Mouse (Mus musculus) heart, adult 2 months (tissue): Measurements from ENCODE around the gene Vmn1r101. TPM values are rescaled to one million over a fixed set of nuclear protein-coding genes. Genes with fewer than 3 reads are reported as not detected.
"Not testable (repeated sequence)": the region's sequence is repeated elsewhere in the genome, so short reads cannot be mapped to it uniquely, and the experiment has no call there.

Experiments used
- DNase-seq, 2 experiments: peaks; one replicate each; pipeline ENCODE4 v3.0.0; 2021
- H3K27ac ChIP-seq: fragments of 200-600 bp; 2 replicates; pipeline ENCODE4 v1.8.1; 2022
- H3K27me3 ChIP-seq: fragments of 200-500 bp; 2 replicates; pipeline ENCODE4 v1.6.1; 2012; ENCODE audit warnings: mild to moderate bottlenecking, low read length, inconsistent platforms, mixed read lengths; ENCODE audit not compliant: control insufficient read depth, insufficient read depth
- H3K36me3 ChIP-seq: fragments of 200-500 bp; 2 replicates; pipeline ENCODE4 v1.6.1; 2012; ENCODE audit warnings: low read length, inconsistent platforms; ENCODE audit not compliant: control insufficient read depth, insufficient read depth
- H3K4me1 ChIP-seq: fragments of 200-500 bp; 2 replicates; pipeline ENCODE4 v1.6.1; 2011; ENCODE audit warnings: low read length; ENCODE audit not compliant: control insufficient read depth, insufficient read depth
- H3K4me3 ChIP-seq: fragments of 200-600 bp; 2 replicates; pipeline ENCODE4 v1.8.1; 2022
- H3K79me2 ChIP-seq: fragments of 200-500 bp; replicated peaks from 2 replicates; pipeline ENCODE4 v1.6.1; 2012; ENCODE audit warnings: mild to moderate bottlenecking, inconsistent platforms, low read length, moderate library complexity, mixed read lengths; ENCODE audit not compliant: control insufficient read depth, insufficient read depth
- H3K9ac ChIP-seq: fragments of 200-500 bp; 2 replicates; pipeline ENCODE4 v1.6.1; 2012; ENCODE audit warnings: low read depth, mild to moderate bottlenecking, control low read depth, inconsistent platforms, low read length, mixed read lengths
- WGBS: fragments of 180-500 bp; shearing (Covaris S2); methylation state at CpG from one replicate; pipeline ENCODE4 v1.1.7; 2018; 5-methylcytosine and 5-hydroxymethylcytosine counted together
- intact Hi-C: fragments of 180-260 bp; cut with DNase I; formaldehyde crosslinking; loops from one replicate; pipeline ENCODE4 v1.15.1; 2025
- long read RNA-seq: library from polyadenylated mRNA; stranded (forward); transcript quantifications from one replicate; pipeline ENCODE4 v2.0.0, GENCODE M21; 2021
- polyA plus RNA-seq: library from polyadenylated mRNA; depleted of rRNA; stranded (reverse); fragments of >200 nt; gene quantifications from 2 replicates; pipeline ENCODE4 v1.2.3, GENCODE M21; 2012; rRNA removed
- total RNA-seq, 2 experiments: library from RNA; stranded (reverse); gene quantifications; 2 replicates each; pipeline ENCODE4 v1.2.3; 2021

Vmn1r101 gene
- not detected for total RNA-seq
- polyA plus RNA-seq: not detected in 2 replicates
- long read RNA-seq: 0 reads

DNA sequence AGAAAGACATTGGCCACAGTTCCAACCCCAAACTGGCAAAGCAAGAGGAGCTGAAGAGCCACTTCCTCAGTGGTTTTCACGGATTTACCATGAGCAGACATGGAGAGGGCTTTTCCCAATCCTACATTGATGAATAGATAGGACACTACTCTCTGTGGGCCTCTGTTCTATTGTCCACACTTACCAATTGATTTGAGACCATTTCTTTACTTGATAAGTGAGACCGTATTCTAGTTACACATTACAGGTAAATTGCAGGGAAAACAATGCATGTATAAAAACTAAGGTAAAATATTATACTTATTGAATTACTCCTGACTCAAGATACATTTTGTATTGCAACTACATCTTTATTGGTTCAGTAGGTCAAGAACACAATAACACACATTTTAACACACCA lies at the start of gene Vmn1r101:
Gene Vmn1r101 (minus strand): TSS at position 101 of the 400 bp plus-strand sequence.
- H3K9ac ChIP-seq, H3K79me2 ChIP-seq, H3K36me3 ChIP-seq, H3K4me1 ChIP-seq, DNase-seq, H3K4me3 ChIP-seq, H3K27me3 ChIP-seq, H3K27ac ChIP-seq, intact Hi-C loops: not testable (repeated sequence)
- WGBS: no CpG with 5 or more reads among the region's 2 CpGs

DNA sequence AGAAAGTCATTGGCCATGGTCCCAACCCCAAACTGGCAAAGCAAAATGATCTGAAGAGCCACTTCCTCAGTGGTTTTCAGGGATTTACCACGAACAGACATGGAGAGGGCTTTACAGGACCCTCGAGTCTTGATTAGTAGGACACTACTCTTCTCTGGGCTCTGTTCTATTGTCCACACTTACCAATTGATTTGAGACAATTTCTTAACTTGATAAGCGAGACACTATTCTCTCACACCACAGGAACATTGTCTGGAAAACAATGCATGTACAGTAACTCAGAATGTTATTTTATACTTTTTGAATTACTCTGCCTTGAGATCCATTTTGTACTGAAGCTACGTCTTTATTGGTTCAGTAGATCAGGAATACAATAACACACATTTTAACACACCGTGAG lies 32.4 kb upstream of the Vmn1r101 start, which contains the start of gene Gm10670:
Gene Gm10670 (minus strand): TSS at position 101 of the 400 bp plus-strand sequence.
- DNase-seq, intact Hi-C loops, H3K27me3 ChIP-seq, H3K4me1 ChIP-seq, H3K36me3 ChIP-seq, H3K9ac ChIP-seq, H3K79me2 ChIP-seq, H3K4me3 ChIP-seq, H3K27ac ChIP-seq: not testable (repeated sequence)
- no CpG with 5 or more reads among the region's 5 CpGs for WGBS

DNA sequence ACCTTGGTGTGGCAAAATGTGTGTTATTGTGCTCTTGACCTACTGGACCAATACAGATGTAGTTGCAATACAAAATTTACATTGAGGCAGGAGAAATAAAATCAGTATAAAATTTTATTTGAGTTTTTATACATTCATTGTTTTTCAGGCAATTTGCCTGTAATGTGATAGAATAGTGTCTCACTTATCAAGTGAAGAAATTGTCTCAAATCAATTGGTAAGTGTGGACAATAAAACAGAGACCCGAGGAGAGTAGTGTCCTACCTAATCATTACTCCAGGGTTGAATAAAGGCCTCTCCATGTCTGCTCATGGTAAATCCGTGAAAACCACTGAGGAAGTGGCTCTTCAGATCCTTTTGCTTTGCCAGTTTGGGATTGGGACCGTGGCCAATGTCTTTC lies 24.8 kb downstream of the Vmn1r101 start, which contains the start of gene Vmn1r100:
Gene Vmn1r100 (plus strand): TSS at position 301 of the 400 bp plus-strand sequence.
- H3K27ac ChIP-seq, H3K79me2 ChIP-seq, H3K27me3 ChIP-seq, H3K4me3 ChIP-seq, H3K9ac ChIP-seq, H3K4me1 ChIP-seq, H3K36me3 ChIP-seq, intact Hi-C loops, DNase-seq: not testable (repeated sequence)
- WGBS: no CpG with 5 or more reads among the region's 3 CpGs

Other genes starting within 250 kb of the Vmn1r101 start
- gene Vmn1r95, start 248.9 kb downstream of the Vmn1r101 start, total RNA-seq: not detected
- not detected in 2 replicates for gene Vmn1r95, start 248.9 kb downstream of the Vmn1r101 start, polyA plus RNA-seq
- not detected for gene Gm6164, start 237.0 kb downstream of the Vmn1r101 start, total RNA-seq
- not detected in 2 replicates for gene Gm6164, start 237.0 kb downstream of the Vmn1r101 start, polyA plus RNA-seq
- gene Gm4498, start 208.8 kb downstream of the Vmn1r101 start, total RNA-seq: not detected
- not detected in 2 replicates for gene Gm4498, start 208.8 kb downstream of the Vmn1r101 start, polyA plus RNA-seq
- not detected for gene Gm5890, start 179.8 kb downstream of the Vmn1r101 start, total RNA-seq
- not detected in 2 replicates for gene Gm5890, start 179.8 kb downstream of the Vmn1r101 start, polyA plus RNA-seq
- not detected for gene Gm4133, start 108.5 kb downstream of the Vmn1r101 start, total RNA-seq
- not detected in 2 replicates for gene Gm4133, start 108.5 kb downstream of the Vmn1r101 start, polyA plus RNA-seq
- not detected for gene Gm5728, start 67.2 kb downstream of the Vmn1r101 start, total RNA-seq
- not detected in 2 replicates for gene Gm5728, start 67.2 kb downstream of the Vmn1r101 start, polyA plus RNA-seq
- gene Vmn1r100, start 24.7 kb downstream of the Vmn1r101 start, total RNA-seq: not detected
- gene Vmn1r100, start 24.7 kb downstream of the Vmn1r101 start, polyA plus RNA-seq: not detected in 2 replicates
- not detected for gene Gm10670, start 32.3 kb upstream of the Vmn1r101 start, total RNA-seq
- gene Gm10670, start 32.3 kb upstream of the Vmn1r101 start, polyA plus RNA-seq: not detected in 2 replicates
- not detected for gene Vmn1r103, start 67.9 kb upstream of the Vmn1r101 start, total RNA-seq
- not detected in 2 replicates for gene Vmn1r103, start 67.9 kb upstream of the Vmn1r101 start, polyA plus RNA-seq
- gene Vmn1r104, start 91.2 kb upstream of the Vmn1r101 start, total RNA-seq: not detected
- gene Vmn1r104, start 91.2 kb upstream of the Vmn1r101 start, polyA plus RNA-seq: not detected in 2 replicates
- gene Gm5726, start 103.2 kb upstream of the Vmn1r101 start, total RNA-seq: not detected
- gene Gm5726, start 103.2 kb upstream of the Vmn1r101 start, polyA plus RNA-seq: not detected in 2 replicates
- gene Gm4141, start 133.6 kb upstream of the Vmn1r101 start, total RNA-seq: not detected
- gene Gm4141, start 133.6 kb upstream of the Vmn1r101 start, polyA plus RNA-seq: not detected in 2 replicates
- gene Gm4513, start 156.4 kb upstream of the Vmn1r101 start, total RNA-seq: not detected
- not detected in 2 replicates for gene Gm4513, start 156.4 kb upstream of the Vmn1r101 start, polyA plus RNA-seq
- not detected for gene Vmn1r107, start 226.3 kb upstream of the Vmn1r101 start, total RNA-seq
- not detected in 2 replicates for gene Vmn1r107, start 226.3 kb upstream of the Vmn1r101 start, polyA plus RNA-seq